In genomic region chr11:32226124-32226871, GRCm38 (mm10) we compare ENCODE assay signal across 8 mouse cellular contexts. TPM values are rescaled to one million over a fixed set of nuclear protein-coding genes. Genes with fewer than 3 reads are reported as not detected.
A peak's percentile ranks its signal among the peaks of the same experiment; 100 is the strongest.
DNase-seq lines count a peak whose midpoint lies in the region; ATAC-seq and TF ChIP-seq lines count a peak whose summit lies in the region.

Gene Mpg (plus strand): TSS chr11:32226505.

- peak within 1 kb of the TSS; percentile 84 for H3K4me2 ChIP-seq in embryonic facial prominence, embryonic 14.5 days (ENCODE audit: low read depth, low read length)

- peaks cover 21% of the 10 kb centered on the region for H3K36me3 ChIP-seq in embryonic facial prominence, embryonic 14.5 days (ENCODE audit: control insufficient read depth, insufficient read depth, low read length)
- no peaks in the 10 kb centered on the region; the same call in 1 of the 2 replicates for H3K36me3 ChIP-seq in liver, adult 2 months (ENCODE audit: control insufficient read depth, insufficient read depth, low read length)

- peak; percentile 92 to 93 for DNase-seq in B cell, adult 2 months
- peak; percentile 70 to 82 for DNase-seq in adrenal gland, postnatal 4 days (ENCODE audit: low spot score in 2 of 2)
- peak; percentile 93 for DNase-seq in embryonic facial prominence, embryonic 14.5 days (ENCODE audit: low spot score)
- DNase-seq in heart, adult 8-10 months (ENCODE audit: low spot score), result peak; percentile 88
- DNase-seq in kidney, adult 9 months, result peak; percentile 91
- peak; percentile 76 for DNase-seq in liver, adult 2 months (ENCODE audit: extremely low read depth, low read depth, low spot score)
- peak; percentile 89 to 92 for DNase-seq in spleen, postnatal 36 days (ENCODE audit: low spot score in 2 of 2)

- H3K27me3 ChIP-seq in embryonic facial prominence, embryonic 14.5 days (replicated peaks; ENCODE audit: control insufficient read depth, insufficient read depth, low read length), result no peaks in the 10 kb centered on the region
- no peaks in the 10 kb centered on the region for H3K27me3 ChIP-seq in liver, adult 2 months (ENCODE audit: control insufficient read depth, insufficient read depth, low read length)

- peak; percentile 93 for TF ChIP-seq POLR2A in liver, adult 2 months (IDR thresholded peaks at IDR 0.05; ENCODE audit: extremely low read depth, insufficient read depth, low read length)

- peak; percentile 77 for ATAC-seq in embryonic facial prominence, embryonic 14.5 days (ENCODE audit: low read depth)
- peak; percentile 81 for ATAC-seq in monocyte, adult 5-6 weeks (replicated peaks; ENCODE audit: insufficient number of reproducible peaks, low FRiP score, low TSS enrichment, poor library complexity, severe bottlenecking)

- peak within 1 kb of the TSS; percentile 79 for H3K27ac ChIP-seq in embryonic facial prominence, embryonic 14.5 days (replicated peaks; ENCODE audit: low read depth, low read length)
- peak within 1 kb of the TSS; percentile 81 for H3K27ac ChIP-seq in liver, adult 2 months (replicated peaks; ENCODE audit: insufficient read depth, low read depth, low read length)

- H3K9me3 ChIP-seq in embryonic facial prominence, embryonic 14.5 days (ENCODE audit: control insufficient read depth, low read length), result no peaks in the 10 kb centered on the region

- peaks cover 37% of the 10 kb centered on the region for H3K4me1 ChIP-seq in embryonic facial prominence, embryonic 14.5 days (ENCODE audit: control insufficient read depth, insufficient read depth, low read length)
- H3K4me1 ChIP-seq in liver, adult 2 months (ENCODE audit: control insufficient read depth, insufficient read depth, low read length), result peaks cover 18% of the 10 kb centered on the region

- WGBS in embryonic facial prominence, embryonic 14.5 days, result 5% methylated on average over 44 of the region's 47 CpGs
- WGBS in liver, adult 2 months, result 3% methylated on average over 45 of the region's 47 CpGs

- peak within 1 kb of the TSS; percentile 86 for H3K9ac ChIP-seq in embryonic facial prominence, embryonic 14.5 days (ENCODE audit: low read depth, low read length)
- H3K9ac ChIP-seq in liver, adult 2 months (ENCODE audit: low read depth, low read length), result peak within 1 kb of the TSS; percentile 98

- H3K79me2 ChIP-seq in liver, adult 2 months (ENCODE audit: control insufficient read depth, insufficient read depth, low read length), result no peaks in the 10 kb centered on the region

- TF ChIP-seq CTCF in liver, adult 2 months (IDR thresholded peaks at IDR 0.05; ENCODE audit: low read depth, low read length), result no peak

- peak within 1 kb of the TSS; percentile 74 for H3K4me3 ChIP-seq in embryonic facial prominence, embryonic 14.5 days (ENCODE audit: low read depth, low read length)
- peak within 1 kb of the TSS; percentile 96 for H3K4me3 ChIP-seq in liver, adult 2 months (ENCODE audit: insufficient read depth, low read depth, low read length)

RNA-seq across cellular contexts. Expression of gene Mpg, which starts in this region (rescaled TPM):
- 10 to 100 TPM; 38.5 to 40.6 TPM for total RNA-seq in adrenal gland, postnatal 4 days (2021)
- 29.7 and 34.1 TPM in 2 replicates for polyA plus RNA-seq in embryonic facial prominence, embryonic 14.5 days (2014; fragmentation: Nextera tagmentation; extraction: Ambion mirVana)
- 1 to 10 TPM; 5.5 to 7.7 (median 6.2) TPM for total RNA-seq in heart, adult 8-10 months (2022)
- 9.0 and 10.3 TPM in 2 replicates for total RNA-seq in liver, adult 2 months (2014; rRNA removed)
- 7.1 and 9.1 TPM in 2 replicates for polyA plus RNA-seq in liver, adult 2 months (2012; rRNA removed)
- total RNA-seq in monocyte, adult 5-6 weeks (2017), result 6.3 to 14.3 TPM (median 9.1 TPM) in 3 replicates

Comparison
In these comparisons a context has a peak if more than half of its experiments do, and no peak if none do; other contexts are left out.
1. Peak in every context shown above with its lines: DNase-seq, ATAC-seq, H3K4me3 ChIP-seq and H3K27ac ChIP-seq.